Mouse (Mus musculus) right cerebral cortex, adult 18-20 months (tissue): ENCODE results near the gene Gcdh.

Source experiments
- DNase-seq: peaks from one replicate; pipeline ENCODE4 v3.0.0; 2022; ENCODE audit warnings: mixed read lengths

Gene Gcdh

DNA sequence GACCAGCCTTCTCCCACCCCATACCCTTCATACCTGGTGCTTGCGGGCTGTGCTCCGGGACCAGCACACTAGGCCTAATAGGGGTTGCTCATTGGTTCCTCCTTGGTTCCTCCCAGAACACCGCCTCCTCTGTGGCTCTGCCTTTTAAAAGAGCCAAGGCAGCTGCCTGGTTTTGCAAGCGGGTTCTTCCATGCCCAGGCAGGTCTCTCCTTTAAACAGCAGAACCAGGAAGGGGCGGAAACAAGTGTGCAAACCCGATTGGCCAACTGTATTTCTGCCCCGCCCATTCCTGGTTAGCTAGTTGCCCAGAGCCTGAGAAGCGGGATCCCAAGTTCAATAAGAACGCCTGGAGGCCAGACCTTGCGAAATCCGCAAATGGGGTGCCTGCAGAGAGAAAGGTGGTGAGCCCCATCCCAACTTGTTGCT is at the start of gene Gcdh:
Gcdh (minus strand) TSS at position 213 of the 426 bp plus-strand sequence.
- peak; percentile 97 for DNase-seq

DNA sequence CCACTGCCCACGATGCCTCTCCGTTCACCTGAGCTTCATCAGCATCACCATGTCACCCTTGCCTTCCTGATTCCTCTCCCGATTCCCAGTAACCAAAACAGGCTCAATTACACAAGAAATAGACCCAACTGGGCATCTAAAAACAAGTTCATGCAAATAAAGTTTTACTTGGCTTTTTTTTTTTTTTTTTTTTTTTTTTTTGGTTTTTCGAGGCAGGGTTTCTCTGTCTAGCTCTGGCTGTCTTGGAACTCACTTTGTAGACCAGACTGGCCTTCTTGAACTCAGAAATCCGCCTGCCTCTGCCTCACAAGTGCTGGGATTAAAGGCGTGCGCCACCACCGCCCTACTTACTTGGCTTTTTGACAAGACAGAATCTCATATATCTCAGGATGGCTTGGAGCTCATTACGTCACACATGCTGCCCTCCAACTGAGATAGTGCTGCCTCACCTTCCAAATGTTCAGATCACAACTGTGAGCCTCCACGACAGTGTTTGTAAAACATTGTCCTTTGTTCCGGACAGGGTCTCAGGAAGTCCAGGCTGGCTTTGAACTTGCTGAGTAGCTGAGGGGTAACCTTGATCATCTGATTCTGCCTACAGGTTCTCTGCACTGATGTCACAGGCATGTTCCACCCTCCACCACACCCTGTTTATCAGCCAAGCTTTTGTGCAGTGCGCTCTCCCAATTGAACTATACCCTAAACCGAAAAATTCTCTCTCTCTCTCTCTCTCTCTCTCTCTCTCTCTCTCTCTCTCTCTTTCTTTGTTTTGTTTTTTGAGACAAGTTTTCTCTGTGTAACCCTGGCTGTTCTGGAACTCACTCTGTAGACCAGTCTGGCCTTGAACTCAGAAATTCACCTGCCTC is 44.1 kb upstream of the Gcdh start:
- DNase-seq, result no peak

DNA sequence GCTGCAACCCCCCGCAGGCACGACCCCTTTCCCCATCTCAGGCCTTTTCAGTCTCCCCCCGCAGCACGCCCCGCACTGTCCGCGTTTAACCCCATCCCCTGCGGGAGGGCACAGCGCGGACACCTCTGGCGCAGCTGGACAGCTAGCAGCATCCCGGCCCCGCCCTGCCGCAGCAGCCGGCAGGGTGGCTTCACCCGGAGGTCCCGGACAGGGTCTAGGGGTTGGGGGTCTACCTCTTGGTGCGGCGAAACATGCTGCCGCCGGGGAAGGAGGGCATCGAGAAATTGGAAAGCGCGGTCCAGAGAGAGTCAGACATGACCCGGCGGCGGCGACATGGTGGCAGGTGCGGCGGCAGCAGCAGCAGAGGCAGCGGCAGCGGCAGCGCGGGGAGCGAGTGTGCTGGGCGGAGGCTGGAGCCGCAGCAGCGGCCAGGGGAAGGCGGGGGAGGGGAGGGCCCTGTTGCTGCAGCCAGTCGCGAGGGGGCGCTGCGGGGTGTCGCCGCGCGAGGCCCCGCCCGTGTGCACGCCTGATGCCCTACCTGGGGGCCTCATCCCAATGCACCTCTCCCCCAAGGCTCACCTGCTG is 43.3 kb upstream of the Gcdh start, which contains the start of gene Mast1:
Mast1 (minus strand) TSS at position 398 of the 585 bp plus-strand sequence.
- peak; percentile 81 for DNase-seq

DNA sequence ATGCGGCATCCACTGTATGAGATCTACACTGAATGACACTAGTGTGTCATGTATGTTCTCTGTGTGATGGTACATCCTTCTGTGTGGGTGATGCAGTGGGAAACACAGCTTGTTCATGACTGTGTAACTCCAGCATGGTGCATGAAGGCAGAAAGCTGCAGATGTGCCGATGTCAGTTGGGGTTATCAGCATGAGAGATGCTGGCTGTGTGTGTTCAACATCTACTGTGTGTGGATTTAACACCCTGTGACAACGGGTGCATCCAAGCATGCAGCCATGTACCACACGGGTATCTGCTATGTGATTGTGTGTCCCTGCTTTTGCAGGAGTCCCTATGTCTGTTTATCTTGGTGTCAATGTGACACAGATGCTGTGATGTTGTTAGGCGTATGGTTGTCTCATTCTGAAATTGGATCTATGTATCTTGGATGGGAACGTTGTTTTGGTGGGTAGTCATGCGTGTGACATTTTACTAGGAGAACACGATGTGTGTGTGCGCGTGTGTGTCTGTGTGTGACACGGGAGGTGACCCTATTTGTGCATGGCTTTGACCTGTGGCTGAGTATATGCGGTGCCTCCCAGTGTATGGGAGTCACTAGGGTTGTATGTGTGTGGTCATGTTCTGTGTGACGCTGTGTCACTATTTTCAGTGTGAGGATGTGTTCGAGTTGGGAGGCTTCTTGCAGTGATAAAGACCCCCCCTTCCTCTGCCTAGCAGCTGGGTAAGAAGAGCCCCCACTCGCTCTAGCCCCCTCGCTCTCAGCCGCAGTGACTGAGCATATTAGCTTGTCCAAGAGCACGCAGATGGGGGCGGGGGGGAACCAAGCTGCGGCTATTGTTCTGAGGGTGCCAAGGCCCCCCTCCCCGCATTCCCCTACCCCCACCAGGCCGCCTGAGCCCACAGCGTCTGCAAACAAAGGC is 42.6 kb upstream of the Gcdh start:
- no peak for DNase-seq

DNA sequence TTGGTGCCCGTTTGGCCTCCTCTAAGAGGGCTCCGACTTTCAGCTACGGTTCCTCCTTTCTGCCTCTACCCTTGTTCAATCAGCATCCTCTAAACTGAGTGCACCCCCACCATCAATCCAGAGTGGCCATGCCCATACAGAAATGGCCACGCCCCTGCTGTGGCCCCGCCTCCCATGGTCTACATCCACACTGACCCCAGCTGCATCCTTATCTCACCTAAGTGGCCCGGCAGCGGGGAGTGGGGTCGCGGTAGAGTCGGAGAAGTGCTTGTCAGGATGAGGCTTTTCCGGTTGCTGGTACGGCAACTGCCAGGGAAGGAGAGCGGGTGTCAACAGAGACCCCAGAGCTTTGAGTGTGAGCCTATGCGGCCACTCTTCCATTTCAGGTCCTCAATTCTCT is 41.8 kb upstream of the Gcdh start:
- no peak for DNase-seq

DNA sequence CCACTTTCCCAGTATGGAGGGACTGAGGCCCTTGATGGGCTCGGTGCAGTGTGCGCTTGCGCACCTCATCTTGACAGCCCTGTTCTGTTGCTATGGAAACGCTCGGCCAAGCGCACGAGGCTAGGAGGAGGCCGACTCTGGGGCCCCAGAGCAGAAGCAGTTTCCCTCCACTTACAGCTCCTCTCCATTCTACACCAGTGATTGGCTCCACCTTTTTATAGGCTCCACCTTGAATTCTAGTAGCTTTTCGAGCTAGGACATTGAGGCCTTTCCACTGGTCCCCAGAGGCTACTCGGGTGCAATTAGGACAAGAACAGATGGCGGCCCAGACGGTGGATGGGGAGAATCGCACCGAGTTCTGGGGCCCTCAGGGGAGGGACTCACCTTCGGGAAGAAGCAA is 41.1 kb upstream of the Gcdh start:
- peak; percentile 62 for DNase-seq

DNA sequence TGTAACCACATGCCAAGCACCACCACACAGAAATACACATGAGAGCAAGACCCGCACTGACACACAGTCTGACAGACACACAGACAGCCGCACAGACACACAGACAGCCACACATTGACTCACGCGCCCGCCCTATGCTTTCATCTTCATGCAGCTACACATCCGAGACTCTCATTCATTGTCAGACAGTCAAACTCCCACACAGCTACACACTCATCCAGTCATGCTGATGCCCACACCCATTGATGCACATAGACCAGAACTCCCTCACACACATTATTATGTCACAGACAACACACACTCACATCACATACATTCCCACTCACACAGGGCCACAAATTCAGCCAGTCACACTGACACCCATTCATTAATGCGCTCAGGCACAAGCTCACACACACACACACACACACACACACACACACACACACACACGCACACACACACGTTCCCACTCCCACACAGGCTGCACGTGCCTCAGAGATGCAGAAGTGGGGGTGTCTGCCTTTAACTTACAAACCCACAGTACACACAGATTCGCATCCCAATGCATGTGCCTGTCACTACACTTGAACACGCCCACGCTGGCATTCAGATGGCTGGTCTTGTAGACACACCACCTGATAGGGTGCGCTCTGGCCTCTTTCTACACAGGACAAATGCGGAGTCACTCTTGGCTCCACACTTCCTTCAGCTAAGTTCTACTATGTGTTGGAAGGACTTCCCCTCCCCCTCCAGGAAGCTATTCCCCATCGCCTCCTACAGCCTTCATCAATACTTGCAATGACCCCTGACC is 40.2 kb upstream of the Gcdh start:
- peak; percentile 58 for DNase-seq

DNA sequence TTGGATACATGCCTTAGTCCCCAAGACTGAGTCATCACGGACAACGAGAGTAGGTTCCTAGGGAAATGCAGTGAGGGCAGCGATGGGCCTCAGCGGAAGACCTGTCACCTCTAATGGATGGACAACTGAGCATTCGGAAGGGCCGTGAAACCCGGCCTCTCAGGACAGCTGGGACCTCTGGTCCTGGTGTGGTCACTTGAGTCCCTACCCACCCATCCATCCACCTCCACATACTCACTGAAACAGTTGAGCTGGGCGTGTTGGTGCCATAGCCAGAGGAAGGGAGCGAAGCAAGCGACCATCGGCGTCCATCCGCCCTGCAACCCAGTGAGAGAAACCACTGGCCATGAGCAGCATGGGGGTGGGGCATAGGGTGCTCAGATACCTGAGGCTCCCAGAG is 36.9 kb upstream of the Gcdh start:
- DNase-seq, result no peak

DNA sequence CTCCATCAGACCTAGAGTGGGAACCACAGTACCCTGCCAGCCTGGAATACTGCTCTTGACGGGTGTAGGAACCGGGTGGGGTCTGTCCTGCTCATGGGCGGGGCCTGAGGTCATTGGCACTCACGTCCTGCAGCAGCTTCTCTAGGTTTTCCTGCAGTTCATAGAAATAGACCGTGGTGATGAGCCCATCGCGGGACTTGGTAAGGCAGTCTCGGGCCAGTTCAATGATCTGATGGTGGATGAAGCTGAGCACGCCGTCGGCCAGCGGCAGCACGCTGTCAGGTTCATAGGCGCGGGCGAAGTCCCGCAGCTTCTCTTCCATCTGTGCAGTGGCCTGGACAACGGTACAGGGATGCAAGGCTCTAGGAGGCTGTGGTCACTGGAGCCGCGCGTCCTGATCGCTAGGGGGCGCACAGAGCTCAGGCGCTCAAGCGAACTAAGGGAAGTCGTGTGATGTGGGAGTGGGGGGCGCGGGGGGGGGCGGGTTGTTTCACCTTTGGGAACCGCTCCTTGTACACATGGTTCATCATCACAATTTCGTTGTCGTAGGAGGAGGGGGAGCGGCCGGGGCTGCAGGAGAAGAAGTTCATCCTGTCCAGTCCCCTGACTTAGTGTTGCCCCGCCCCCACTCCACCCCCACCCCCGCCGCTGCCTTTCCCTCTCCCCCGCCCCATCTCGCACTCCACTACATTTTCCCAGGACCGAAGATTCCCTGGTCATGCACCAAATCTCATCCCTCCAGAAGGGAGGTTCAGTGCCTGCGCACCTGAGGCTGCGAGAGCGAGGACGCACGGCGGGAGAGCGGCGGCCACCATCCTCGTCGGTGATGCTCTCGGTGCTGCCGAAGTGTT is 35.0 kb upstream of the Gcdh start:
- DNase-seq, result peak; percentile 63

DNA sequence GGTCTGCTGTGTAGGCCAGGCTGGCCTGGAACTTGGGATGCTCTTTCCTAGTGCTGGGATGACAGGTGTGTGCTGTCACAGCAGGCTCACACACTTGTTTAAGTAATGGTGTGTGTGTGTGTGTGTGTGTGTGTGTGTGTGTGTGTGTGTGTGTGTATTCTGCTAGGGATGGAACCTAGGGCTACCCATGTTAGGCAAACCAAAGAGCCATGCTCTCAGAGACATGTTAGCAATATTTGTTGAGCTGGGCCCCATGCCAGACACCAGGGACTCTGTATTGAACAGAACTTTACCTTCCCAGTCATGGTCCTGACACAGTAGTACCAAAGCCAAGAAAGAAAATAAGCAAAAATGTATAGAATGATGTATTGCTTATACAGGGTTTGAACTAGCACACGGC is 33.8 kb upstream of the Gcdh start:
- no peak for DNase-seq

DNA sequence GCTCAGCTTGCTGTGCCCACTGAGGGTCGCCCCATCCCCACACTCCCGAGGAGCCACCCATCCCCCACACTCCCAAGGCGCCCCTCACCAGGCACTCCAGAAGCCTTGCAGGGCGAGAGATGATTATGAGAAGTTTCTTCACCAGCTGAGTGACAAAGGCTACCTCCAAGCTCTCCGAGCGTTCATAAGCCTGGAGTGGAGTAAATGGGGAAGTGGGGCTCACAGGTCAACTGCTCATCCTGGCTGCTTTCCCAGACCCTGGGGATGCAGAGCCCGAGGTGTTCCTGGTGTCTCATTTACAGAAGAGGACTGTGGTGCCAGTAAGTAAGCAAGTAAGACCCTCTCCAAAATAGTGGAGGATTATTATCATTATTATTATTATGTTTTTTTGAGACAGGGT is 31.8 kb upstream of the Gcdh start:
- DNase-seq, result no peak

DNA sequence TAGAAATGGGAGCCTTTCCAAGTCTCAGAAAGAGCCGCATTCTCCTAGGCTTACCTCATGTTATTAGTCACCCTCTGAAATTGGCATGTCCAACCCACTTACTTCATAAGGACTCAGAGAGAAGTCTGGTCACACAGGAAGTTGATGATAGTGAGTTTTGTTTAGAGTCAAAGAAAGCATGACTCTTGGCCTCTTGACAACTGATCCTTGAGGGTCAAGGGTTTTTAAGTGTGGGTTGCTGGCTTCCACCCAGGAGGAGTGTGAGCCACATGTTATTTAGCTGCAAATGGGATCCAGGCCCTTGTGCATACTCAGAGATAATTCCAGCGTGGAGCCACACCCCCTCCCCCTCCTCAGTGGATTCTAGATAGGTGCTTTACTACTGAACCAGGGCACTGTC is 27.9 kb upstream of the Gcdh start:
- DNase-seq, result no peak

DNA sequence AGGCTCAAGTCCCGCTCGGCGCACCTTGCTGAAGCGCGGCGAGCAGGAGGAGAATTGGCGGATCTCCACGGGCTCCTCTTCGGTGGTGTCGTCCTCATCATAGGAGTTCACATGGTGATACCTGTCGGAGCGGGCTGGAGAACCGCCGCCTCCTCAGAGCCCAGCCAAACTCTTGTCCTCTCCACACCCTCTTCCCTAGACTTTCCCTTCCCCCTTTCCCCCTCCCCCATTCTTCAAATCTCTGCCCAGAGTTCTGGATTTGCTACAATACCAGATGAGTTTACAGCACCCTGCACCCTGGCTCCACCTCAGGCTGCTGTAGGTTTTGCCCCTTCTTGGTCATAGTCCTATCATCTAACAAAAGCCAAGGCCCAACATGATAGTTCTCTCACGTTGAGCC is 24.9 kb upstream of the Gcdh start:
- no peak for DNase-seq

DNA sequence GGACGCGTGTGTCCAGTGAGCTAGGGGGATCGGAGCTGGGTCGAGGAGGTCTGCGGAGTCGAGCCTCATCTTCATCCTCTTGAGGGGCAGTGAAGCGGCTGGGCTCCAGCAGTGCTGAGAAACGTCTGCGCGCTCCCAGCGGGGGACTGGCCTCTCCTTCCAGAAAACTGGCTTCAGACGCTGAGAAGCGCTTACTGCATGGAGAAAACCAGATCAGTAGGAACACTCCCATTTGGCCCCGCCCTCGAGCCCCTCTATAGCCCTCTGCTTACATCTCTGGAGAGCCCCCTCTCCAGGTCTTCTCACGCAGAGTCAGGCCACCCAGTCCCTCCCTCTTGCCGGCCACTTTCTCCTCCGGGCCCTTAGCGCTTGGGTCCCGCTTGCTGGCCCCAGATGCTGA is 24.1 kb upstream of the Gcdh start:
- DNase-seq, result no peak

DNA sequence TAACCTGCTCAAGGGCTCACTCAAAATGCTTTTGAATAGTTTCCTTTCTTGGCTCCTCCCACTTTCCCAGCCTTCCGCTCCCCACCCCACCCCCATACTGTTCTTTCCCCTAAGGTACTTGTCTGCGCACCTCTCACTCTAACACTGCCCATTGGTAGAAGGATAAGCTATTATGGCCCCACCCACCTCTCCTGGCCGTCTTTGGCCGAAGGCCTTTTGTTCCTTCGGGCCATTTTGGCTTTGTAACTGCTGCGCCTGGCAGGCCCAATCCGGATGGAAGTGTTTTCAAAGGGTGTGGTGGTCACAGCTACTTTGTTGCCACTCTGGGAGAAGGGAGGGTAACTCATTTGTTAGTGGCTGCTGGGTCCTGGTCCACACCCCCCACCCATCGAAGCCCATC is 21.5 kb upstream of the Gcdh start:
- no peak for DNase-seq

DNA sequence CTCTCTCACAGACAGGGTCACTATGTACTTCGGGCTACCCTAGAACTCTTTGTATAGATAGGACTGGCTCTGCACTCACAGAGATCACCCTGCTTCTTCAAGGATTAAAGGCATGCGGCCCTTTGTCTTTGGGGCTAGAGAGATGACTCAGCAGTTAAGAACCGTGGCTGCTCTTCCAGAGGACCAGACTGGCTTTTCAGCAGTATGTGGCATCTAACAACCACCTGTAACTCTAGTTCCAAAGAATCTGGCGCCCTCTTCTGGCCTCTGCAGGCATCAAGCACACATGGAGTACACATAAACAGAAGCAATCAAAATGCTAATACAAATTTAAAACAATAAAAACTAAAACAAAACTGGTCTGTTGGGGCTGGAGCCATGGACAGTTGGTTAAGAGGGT is 20.2 kb upstream of the Gcdh start:
- DNase-seq, result no peak

DNA sequence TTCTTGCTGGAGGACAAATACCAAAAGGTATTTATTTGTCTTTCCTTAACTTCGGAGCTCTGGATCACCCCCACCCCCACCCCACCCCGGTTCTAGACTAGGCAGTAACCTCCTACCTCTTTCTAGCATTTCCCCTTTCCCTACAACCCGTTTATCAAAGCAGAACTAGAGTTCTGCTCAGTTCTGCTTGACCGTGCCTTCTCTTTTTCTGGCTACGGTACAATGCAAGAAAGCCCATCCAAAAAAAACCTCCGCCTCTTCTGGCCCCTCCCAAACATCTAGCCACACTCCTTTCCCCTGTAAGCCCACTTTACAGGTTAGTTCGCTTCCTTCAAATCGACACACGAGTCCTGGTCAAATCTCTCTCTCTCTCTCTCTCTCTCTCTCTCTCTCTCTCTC is 19.8 kb upstream of the Gcdh start:
- DNase-seq, result no peak

DNA sequence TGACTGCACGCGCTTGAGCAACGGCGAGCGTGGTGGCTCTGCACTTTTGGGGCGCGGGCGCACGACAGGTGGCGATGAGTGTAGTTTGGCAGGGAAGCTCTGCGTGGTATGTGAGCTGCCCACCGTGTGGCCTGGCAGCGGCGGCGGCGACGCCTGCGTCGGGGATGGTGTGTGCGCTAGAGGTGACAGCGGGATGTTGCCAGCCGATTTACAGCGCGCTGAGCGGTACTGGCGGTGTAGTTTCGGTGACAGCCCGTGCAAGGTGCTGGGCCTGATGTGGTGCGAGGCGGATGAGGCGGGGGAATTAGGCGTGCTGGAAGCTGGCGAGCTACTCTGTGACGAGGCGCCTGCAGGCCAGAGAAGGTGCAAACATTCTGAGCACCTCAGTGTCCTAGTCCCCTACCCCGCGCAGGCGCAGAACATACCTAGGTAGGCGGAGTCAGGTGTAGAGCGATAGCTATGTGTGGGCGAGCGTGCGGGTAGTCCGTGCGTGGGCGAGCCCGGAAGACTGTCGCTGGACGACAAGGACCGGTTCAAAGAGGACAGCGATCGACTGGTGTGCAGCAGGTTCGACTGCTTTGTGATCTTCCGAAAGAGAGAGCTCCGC is 19.3 kb upstream of the Gcdh start:
- DNase-seq, result peak; percentile 74

DNA sequence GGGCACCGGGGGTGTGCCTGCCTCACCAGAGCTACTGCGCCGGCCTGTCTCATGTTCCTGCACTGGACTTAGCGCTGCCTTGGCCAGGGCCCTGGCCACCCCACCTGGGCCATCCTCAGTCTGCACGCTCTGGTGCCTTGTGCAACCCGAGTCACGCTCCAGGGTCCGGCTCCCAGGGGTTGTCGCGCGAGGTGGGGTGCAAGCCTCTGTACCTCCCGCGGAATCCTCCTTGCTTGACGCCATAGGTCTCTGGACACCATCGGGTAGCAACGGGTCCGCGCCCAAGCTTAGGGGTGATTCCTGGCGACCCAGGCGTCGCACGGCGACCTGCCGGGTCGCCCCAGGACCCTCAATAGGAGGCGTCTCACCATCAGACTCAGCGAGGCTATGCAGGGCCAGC is 18.7 kb upstream of the Gcdh start:
- no peak for DNase-seq

DNA sequence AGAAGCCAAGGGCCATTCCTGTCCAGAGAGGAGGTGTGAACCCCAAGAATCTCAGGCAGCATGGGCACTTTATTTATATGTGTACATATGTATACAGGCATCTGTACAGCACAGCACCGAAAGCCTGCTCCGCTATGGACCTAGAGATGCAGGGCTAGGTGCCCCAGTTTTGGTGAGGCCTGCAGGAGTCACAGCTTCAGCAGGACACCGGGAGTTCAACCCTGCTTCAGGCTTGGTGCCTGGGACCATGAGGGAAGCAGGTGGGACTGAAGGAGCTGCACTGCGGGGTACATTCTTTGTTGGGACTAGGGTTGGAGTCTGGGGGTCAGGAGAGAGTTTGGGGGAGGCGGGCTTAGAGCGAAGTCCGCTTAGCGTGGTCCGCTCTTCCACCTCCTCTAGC is 18.1 kb upstream of the Gcdh start:
- no peak for DNase-seq

DNA sequence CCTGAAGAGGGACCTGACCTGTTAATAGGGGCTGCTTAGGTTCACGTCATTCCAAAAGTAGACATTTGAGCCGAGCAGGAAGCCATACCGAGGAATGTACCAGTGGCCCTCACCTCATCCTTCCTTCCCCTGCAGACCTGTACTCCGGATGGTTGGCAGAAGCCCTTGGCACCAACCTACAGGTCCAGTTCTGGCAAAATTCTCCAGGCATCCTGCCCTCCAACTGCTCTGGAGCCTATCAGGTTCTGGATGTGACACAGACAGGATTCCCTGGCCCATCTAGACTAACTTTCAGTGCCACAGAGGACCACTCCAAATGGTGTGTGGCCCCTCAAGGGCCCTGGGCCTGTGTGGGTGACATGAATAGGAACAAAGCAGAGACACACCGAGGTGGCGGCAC is 16.8 kb upstream of the Gcdh start:
- DNase-seq, result no peak
